Mouse (Mus musculus) kidney, adult 2 months (tissue): Measurements from ENCODE around the gene Grpel1.

Experiments
- CTCF ChIP-seq: fragments of 200-500 bp; conservative IDR thresholded peaks from 2 replicates; pipeline ENCODE4 v1.5.1; 2011; ENCODE audit warnings: low read depth, mild to moderate bottlenecking, control low read depth, low read length, moderate library complexity, mixed read lengths; ENCODE audit not compliant: insufficient read depth, insufficient read length
- POLR2A ChIP-seq: fragments of 200-500 bp; IDR thresholded peaks from one replicate; pipeline ENCODE4 v1.6.1; 2011; ENCODE audit warnings: low read depth, low read length, control low read depth

DNA sequence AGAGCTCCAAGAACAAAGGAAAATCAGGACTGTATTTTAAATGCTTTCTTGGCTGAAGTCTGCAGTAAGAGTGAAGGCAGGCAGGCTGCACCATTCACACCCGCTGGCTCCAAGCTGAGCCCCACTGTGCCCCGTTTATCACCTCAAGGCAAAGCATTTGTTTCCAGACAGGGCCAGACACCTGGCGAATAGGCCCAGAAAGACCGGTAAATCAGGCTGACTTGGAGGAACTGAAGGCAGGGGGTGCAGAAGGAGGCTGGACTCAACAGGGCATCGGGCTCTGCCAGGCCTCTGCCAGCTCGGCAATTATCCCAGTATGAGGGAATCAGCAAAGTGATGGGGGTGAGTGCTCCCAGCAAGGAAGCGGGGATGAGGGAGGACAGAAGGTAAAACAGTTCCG lies 19.8 kb upstream of the Grpel1 start:
- no peak for TF ChIP-seq CTCF
- TF ChIP-seq POLR2A, result no peak
